Mouse (Mus musculus) spleen, adult 18-20 months (tissue): ENCODE data around the gene Stt3a.

ENCODE experiments used
- DNase-seq, 2 experiments: peaks; one replicate each; pipeline ENCODE4 v3.0.0; 2022; ENCODE audit warnings: mixed read lengths in 2 of 2

Stt3a gene

DNA sequence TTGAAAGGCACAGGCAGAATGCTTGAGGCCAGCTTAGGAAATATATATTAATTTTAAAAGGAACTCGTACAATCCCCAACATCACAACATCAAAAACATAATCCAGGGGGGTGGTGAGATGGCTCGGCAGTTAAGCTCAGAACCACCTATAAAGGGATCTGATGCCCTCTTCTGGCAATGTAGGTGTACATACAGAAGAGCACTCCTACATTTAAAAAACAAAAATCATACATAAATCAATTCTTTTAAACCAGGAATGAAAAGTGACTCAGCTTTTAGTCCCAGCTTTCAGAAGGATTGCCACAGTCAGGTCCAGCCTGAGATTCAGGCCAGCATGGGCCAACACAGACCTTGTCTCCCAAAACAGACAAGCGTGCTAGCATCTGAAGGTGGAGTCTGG, 50.9 kb downstream of the Stt3a start:
- no peak for DNase-seq

DNA sequence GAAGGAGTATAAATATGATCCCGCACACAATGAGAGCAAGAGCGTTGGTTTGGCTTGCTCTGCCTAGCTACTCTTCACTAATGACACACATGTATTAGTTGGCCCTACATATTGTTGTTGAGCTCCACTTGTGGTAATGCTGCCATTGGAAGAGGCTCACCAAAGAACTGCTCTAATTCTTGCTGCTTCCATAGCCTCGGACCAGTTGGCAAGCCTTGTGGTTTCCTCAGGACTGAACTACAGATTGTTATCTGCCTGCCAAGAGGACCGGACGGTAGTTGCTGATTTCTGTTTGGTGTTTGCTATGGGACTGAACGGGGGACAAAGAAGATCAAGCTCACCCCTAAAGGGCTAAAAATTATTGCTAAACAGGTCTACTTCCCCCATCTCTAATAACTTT, 60.2 kb downstream of the Stt3a start:
- no peak for DNase-seq

DNA sequence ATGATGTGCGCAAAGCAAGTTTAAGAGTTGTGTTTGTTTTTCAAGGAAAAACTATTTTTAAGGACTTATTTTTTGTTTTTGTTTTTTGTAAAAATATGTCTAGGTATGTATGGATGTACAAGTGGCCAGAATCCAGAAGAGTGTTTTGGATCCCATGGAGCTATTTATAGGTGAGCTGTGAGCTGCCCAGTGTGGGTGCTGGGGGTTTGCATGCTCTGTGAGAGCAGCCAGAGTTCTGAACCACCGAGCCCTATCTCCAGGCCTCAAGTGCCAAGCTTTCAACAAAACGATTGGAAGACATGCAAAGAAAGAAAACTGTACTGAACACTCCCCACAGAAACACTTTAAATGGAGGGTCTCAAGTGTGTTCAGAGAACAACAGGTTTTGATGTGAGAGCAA, 61.6 kb downstream of the Stt3a start:
- DNase-seq = no peak

DNA sequence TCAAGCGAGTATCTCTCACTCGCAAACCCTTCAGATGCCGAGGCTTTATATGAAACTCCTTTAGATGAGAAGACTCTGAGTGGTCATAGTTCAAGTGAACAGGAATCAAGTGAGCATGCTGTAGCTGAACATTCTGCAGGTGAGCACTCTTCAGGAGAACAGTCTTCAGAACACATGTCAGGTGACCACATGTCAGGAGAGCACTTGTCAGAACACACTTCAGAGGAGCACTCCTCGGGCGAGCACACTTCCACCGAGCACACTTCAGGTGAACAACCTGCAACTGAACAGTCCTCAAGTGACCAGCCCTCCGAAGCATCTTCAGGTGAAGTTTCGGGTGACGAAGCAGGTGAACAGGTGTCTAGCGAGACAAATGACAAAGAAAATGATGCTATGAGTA, 73.2 kb downstream of the Stt3a start:
- DNase-seq = no peak

DNA sequence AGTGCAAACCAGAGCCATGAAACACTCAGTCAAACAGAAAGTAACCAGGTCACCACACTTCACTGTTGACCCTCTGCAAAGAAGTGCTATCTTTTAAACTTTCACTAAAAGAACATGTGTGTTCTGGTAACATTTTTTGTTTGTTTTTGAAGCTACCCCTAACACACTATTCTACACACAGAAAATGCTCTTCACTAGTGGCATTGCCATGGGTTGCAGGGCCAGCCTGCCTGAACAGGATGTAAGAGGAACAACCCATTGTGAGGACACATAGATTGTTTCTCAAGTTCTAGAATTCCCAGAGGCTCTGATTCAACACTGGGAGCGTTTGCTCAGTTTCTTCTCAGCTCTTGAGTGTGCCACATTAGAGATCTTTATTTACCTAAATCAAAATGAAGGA, 74.6 kb downstream of the Stt3a start, which contains the start of gene Acrv1:
Acrv1 (plus strand) TSS at position 301 of the 400 bp plus-strand sequence.
- DNase-seq = no peak

DNA sequence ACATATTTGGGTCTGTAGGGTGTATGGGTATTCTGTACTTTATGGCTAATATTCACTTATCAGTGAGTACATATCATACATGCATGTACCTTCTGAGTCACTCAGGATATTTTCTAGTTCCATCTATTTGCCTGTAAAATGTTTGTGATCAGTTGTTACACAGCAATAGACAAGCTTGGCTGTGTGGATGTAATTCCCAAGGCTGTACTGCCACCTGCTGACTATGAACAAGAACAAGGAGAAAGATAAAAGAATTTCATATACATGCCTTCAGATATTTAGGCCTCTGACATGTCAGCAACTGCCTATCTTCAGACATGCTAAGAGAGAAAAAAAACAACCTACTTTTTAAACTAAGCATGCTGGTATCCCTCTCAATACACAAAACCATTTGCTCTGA, 80.2 kb downstream of the Stt3a start:
- DNase-seq = no peak

DNA sequence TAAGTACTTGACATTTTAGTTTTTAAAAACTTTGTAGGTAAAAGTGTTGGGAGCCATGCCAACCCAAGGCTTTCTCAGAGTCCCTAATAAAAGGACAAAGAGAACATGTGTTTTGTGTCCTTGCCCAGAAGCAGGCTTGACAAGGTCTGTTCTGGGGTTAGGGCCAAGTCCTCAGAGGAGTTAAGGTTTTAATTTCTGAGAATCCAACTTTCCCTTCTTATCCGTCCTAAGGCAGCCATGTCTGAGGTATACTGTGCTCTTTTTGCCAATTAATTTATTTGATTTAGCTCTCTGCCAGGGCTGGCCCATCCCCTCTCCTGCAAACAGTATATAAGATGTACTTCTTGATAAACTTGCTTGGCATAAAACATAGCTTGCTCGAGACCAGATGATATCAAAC, 86.1 kb downstream of the Stt3a start:
- DNase-seq = no peak
